Mouse (Mus musculus): ENCODE measurements around the gene Plscr5.
"Not testable (repeated sequence)": the region's sequence is repeated elsewhere in the genome, so short reads cannot be mapped to it uniquely, and the experiment has no call there.

The Plscr5 gene

DNA sequence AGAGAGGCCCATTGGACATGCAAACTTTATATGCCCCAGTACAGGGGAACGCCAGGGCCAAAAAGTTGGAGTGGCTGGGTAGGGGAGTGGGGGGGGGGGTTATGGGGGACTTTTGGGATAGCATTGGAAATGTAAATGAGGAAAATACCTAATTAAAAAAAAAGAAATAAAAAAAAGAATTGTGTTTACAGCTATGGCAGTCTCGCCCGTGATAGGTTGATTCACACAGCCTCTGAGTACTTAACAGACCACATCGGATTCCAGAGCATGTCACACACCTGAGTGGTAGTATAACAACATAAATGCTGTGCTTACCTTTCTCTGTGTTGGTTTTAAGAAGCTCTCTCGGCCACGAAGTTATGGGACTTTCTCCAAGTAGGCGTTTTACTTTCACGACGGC, at the start of gene Plscr5:
Plscr5 (plus strand) TSS at position 301 of the 400 bp plus-strand sequence.
- DNase-seq (ENCODE audit: low spot score in 2 of 2): not testable (repeated sequence)

DNA sequence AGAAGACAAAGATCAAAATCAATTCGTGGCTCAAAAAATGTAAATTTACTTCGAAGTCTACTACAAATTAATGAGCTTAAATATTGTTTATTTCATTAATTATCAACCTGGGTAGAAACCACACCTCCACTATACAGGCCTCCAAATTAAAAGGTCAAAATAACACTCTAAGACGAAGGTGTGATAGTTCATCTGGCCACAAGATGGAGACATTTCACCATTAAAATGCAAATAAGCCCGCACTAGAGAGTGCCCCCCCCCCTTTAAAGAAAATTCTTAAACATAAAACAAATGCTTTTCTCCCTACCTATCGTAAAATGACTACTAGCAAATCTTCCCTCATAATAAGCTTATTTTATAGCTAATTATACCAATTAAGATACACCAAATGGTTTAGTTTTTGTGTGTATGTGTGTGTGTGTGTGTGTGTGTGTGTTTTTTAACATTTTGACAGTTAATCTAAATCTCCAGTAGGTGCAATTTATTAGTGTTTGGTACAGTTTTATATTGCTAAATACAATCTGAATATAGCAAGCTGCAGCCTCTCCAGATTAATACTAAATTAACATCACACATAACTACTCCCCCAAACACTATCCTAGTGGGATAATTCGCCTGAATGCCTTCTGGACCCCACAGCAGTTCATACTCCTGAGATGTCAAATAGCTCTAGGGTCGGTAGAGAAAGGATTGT, 45.0 kb upstream of the Plscr5 start:
- DNase-seq (ENCODE audit: low spot score in 2 of 2): no peak

DNA sequence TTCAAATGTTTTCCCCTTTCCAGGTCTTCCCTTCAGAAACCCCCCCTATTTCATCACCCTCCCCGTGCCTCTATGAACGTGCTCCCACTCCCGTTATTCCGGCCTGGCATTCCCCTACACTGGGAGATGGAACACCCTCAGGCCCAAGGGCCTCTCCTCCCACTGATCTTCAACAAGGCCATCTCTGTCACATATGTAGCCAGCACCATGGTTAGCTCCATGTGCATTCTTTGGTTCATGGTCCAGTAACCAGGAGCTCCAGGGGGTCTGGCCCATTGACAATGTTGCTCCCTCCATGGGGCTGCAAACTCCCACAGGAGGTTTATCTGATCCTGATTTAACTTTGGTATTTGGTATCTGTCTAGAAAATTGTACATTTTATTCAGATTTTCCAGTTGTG, 30.5 kb upstream of the Plscr5 start:
- no peak for DNase-seq (ENCODE audit: low spot score in 2 of 2)

DNA sequence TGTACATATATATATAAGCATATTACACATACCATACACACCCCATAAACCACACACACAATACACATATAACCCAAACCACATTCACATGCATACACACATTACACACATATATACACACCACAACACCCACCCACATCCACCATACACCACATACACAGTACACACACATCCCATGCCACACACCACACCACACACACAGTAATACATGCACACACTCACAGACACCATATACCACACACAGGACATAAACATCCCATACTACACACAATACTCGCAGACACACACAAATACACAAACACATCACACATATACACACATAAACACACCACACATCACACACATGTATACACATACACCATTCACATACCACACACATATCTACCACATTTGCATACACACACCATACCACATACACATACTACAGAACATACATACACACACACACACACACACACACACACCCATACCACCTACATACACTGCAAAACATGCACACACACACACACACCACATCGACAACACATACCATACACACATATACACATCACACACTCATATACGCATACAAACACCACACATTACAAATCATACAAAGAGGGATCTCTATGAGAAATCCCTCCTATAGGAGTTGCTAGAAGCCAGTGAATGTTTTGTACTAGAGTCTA, 19.3 kb upstream of the Plscr5 start:
- no peak for DNase-seq (ENCODE audit: low spot score in 2 of 2)

DNA sequence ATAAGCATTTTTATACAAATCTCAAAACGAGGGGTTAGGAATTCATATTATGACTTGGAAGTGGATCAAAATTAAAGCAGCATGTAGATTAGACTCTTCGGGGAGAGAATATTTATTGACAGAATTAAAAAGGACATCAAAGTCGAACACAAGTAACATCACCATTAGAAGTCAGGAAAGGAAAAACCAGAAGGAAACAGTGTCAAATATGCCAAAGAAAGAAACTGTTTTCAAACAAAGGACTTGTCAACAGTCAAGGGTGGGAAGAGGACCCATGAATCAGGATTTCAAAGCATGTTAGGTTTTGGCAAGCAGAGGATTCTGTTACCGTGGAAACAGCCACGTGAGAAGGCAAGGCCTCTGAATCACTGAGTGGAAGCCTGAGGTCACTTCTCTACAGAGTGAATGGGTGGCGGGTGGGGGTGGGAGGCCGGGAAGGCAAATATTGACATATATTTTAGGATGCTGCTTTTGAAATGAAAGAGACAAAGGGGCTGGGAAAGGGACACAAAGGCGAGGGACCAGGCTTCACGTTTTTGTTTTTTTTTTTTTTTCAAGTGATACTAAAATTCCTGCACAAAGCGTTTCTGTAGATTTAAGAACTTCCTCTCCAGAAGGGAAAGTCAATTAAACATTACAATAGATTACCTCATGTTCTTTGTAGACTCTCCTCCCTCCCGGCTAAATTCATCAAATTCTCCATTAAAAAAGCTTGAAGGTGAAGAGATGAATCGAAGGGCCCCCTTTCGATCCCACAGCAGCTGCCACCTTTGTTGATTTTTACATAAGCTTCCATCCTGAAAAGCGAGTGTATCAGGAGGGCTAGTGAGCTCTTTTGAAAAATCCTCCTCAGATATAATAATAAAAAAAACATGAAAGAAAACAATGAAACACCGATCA, 18.3 kb upstream of the Plscr5 start:
- no peak for DNase-seq (ENCODE audit: low spot score in 2 of 2)

DNA sequence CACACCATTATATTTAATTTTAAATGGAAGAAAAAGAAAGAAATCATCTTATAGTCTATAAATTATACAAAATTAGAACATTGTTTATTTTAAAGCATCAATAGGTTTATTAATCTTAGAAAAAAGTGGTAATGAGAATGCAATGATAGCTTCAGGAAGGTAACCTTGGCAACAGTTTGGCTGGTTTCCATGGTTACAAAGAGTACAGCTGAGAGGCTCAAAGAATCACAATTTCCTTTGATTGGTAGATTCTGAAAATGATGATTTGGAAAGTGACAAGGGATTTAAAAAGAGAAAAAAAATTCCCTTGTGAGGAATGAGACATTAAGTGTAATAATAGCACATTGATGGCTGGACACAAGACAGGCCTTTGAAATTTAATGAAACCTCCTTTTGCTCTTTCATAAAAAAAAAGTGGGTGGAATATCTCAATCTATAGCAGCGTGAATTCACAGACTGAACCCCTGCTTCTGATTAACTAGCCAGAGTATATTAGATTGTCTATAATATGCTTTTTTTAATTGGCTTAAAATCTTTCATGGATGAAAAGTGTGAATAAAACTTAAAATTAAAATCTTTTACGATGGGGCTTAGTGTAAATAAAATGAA, 13.8 kb upstream of the Plscr5 start:
- no peak for DNase-seq (ENCODE audit: low spot score in 2 of 2)

DNA sequence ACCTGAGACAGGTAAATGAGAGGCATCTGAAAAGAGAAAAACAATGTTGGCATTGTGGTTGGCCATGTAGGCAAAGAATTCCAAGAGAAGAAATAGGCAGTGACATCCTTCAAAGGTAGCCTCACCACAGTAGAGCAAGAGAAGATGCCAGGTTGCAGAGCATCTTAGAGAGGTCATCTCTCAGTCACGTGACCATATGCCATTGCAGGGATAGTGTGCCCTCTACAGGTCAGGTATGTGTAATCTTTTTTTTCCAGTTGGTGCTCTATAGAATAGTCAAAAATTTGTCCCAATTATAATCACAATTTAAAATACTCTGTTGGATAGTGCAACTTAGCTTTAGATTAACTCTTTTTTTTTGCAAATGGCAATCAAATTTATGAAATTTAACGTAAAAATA, 1.4 kb upstream of the Plscr5 start:
- DNase-seq (ENCODE audit: low spot score in 2 of 2): no peak

DNA sequence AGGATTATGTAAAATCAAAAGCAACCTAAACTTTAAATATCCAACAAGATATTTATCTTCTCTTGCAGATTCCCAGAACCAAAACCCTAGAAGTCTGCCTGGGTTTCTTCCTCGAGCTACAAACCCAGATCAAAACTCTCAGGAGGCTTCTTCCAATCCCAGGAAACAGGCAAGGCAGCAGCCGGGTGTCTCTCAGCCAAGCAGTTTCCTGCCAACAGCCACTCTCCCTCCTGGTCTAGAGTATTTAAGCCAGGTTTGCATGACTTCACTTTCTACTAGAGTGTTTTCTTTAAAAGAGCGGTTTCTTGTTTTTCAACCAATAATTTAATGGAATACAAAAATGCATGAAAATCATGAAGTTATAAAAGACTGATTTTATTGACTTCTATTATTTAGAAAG, 5.7 kb downstream of the Plscr5 start:
- DNase-seq (ENCODE audit: low spot score in 2 of 2): no peak

DNA sequence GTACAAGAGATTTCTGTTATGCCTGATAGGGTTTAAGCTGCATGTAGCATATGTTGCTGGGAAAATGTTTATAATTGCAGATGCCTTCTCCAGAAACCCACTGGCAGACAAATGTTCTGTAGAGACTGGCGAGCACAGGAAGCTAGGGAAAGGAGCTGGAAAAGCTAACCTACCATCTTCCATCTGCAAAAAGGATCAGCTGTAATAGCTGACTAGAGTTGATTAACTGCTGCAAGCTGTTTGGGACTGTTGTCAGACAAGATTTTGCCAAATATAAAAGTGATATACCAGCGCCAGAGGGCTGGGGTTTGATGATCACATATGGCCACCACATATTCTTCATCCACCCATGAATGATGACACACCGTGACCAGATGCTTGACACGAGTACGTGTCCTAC, 6.8 kb downstream of the Plscr5 start:
- DNase-seq (ENCODE audit: low spot score in 2 of 2): no peak

DNA sequence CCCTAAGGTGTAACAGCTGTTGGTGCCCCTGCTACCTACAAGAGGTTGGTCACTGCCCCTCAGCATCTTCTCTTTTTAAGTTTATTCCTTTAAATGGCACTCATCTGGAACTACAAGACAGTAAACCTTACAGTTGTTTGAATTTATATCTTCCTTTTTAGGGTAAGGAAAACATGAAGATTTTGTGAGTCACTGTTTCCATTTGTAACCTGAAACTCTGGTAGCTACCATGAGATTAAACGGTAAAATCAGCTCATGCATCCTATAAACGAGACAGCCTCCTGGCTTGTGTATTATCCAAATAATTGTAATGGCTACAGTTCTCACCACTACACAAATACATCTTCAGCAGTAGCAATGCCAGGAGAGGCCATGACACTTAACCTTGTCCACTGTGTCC, 11.7 kb downstream of the Plscr5 start:
- no peak for DNase-seq (ENCODE audit: low spot score in 2 of 2)

DNA sequence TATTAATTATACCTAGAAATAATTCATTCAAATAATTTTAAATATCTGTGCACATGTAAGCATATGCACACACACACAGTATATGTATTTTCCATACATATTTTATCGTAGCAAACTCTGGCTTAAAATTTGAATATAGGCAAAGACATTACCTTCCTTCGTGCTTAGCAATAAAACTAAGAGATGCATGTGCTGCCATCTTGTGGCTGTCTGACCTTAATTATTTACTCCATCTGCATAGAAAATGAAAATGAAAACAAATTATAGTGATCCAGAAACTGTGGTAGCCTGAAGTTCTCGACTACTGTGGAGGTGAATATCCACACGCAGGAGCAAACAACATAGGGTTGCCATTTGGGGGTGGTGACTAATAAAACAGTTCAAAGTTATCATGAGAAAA, 14.6 kb downstream of the Plscr5 start:
- DNase-seq (ENCODE audit: low spot score in 2 of 2): no peak

DNA sequence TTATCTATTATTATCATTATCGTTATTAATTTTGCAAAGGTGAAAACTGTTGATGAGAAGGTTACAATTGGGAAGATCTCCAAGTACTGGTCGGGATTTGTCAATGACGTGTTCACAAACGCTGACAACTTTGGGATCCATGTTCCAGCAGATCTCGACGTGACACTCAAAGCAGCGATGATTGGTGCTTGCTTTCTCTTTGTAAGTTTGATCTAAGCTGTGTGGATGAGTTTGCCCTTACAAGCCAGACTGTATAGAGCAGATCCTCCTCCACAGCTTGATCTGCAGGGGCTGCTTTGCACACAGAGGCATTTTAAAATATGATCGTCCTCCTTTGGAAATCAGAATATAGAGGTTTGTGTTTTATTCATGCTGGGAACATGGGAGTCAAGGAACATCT, 15.0 kb downstream of the Plscr5 start:
- no peak for DNase-seq (ENCODE audit: low spot score in 2 of 2)

DNA sequence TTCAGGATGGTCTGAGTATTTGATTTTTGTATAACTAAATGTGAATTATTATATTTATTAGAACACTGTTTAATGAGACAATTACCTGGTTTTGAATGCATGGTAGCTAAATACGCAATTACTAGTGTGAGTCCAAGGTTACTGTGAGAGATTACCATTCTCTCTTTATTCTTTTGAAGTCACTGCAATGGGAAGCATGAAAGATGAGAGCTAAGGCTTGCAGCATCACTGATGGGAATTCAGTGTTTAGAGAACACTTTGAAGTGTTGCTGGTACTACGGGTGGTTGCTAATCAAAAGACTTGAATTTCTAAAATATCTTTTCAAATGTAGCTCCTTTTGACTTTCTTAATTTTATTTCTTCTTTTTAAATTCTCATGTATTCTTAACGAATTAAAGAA, 17.1 kb downstream of the Plscr5 start:
- DNase-seq (ENCODE audit: low spot score in 2 of 2): no peak

DNA sequence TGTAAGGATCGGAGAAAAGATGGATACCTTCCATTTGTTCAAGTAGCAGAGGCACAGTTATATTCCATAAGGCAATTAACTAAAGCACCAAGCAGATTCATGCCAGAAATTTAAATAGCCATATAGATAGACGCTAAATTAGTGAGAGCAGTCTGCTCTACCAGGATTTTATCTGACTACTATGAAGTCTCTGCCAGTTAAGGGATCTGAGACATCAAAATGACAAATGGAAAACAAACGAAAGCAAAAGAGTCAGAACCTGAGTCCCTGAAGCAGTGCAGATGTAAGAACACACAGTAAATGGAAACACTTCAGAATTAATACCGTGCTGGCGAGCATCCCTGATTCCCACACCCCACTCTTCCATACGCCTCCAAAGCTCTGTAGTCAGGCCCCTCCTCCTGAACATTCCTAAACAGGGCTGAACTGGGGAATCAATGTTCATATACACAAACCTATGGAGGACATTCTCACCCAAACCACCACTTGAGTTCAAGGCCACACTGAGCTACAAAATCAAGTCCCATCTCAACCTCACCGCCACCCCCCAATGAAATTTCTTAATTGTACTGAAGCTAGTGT, 17.7 kb downstream of the Plscr5 start:
- DNase-seq (ENCODE audit: low spot score in 2 of 2): no peak

DNA sequence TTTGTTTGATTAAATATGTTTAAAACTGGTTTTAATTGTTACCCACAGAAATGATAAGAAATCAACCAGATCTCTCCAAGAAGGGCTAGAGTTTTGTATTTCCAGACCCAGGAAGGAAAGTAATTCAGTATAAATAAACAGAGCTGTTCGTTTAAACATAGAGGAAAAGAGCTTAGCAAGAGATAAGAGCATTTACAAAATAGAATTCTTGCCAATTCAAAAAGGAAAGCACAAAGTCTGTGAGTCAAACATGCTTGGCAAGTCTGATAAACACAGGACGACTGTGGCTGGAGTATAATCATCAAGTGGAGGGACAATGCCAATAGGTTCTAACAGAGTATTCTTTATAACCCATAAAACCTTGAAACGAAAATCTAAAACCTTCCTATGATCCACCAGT, 18.3 kb downstream of the Plscr5 start:
- DNase-seq (ENCODE audit: low spot score in 2 of 2): no peak

DNA sequence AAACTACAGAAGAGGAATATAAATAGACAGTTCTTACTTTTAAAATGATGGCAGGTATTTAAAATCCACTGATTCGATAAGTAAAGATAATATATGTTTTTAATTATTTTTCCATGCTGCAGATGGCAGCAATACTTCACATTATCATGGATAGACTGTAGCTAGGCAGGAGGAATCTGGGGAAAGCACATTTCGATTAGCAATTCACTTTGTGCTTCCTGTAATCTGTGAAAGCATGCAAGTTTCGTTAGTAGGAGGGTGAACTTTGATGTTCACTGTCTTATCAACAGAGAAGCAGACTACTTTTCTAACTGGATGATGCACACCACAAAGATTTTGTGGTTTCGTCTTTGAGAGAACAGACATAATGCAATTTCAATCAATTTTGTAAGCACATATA, 24.7 kb downstream of the Plscr5 start:
- DNase-seq (ENCODE audit: low spot score in 2 of 2): no peak

DNA sequence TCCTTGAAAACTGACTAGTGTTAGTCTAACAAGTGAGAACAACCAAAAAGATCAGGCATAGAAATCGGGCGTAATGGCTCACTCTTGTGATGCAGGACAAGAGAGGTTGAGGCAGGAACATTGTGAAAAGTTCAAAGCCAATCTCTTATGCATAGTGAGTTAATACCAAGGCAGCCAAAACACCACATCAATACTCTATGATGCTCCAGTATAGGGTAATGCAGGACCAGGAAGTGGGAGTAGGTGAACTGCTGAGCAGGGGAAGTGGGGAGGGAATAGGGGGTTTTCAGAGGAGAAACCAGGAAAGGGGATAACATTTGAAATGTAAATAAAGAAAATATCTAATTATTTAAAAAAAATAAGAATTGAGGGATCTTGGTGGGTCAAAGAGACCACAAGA, 25.2 kb downstream of the Plscr5 start:
- no peak for DNase-seq (ENCODE audit: low spot score in 2 of 2)

DNA sequence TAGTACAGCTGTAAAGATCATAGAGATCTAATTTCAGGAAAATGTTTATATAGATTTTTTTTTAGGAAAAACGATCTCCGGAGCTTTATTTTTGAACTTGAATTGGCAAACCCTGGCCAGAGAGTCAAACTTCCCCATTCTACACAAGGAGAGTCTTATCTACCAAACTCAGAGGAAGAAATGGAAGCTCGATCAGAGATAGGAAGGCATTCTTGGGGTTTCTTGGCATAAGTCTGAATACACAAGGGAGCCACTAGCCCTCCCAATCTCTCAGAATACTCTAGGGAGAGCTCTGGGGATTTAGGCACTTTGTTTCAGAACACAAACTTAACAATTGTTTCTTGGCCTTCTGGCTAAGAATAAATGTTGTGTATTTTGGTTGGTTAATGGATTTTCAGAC, 27.4 kb downstream of the Plscr5 start:
- DNase-seq (ENCODE audit: low spot score in 2 of 2): no peak

DNA sequence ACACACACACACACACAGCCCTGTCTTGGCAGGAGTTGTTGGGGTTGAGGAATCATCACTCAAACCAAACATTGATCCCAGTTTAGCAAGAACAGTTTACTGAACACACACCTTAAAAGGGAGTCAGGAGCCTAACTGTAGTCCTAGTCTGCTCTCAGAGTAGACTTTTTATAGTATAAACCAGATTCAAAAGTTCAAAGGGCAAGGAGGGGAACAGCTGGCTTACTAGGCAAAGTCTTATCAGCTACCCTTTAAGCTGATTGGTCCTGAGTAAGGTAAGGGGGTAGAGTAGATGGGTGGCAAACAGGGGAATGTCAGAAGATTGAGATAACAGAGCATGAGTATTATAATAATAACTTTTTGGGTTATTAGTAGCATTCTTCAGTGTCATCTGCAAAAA, 28.7 kb downstream of the Plscr5 start:
- DNase-seq (ENCODE audit: low spot score in 2 of 2): no peak

DNA sequence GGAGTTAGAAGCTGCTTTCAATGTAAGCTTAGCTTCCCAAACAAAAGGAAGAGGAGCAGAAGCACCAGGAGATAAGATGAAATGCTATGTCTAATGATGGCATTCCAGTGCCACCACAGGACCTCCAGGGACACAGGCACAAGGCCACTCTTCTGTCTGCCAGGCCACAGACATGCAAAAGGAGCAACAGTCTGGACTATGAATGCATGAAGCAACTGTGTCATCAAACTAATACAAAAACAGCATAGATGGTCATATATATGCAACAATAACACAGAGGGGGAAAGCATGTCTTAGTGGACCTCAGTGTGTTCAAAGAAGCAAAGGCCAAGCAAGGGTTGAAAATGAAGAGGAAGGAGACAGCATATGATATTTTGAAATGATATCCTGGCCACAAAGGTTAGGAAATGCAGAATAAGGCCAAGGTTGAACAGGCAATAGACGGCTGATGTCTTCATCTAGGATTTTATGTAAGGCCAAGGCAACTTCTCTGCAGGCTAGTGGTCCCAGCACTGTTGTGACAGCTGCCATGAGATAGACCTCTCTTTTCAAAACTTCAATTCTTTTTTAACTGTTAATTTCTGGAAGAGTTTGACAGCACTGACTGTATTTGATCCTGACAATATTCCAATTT, 32.0 kb downstream of the Plscr5 start:
- DNase-seq (ENCODE audit: low spot score in 2 of 2): no peak

DNA sequence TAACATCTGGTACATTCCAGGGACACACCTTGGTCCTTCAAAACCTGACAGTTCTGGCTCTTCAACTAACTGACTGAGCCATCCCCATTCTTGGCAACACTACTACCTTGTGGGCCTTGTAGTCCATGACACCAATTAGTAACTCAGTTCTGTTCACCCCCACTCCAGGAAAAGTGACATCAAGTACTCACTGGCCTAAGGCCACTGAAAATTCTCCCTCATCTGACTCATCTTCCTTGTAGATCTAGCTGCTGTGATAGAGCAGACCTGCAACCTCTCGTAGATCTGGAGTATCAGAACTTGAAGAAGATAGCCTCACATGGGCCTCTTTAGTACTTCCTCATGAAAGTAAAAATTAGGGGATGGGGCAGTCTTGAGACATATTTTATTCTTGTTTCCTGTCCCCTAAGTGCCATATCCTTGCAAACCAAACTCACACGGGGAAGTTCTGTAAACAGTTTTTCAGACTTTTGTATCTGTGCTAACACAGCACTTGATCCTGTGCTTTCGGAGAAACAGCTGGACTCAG, 33.5 kb downstream of the Plscr5 start:
- DNase-seq (ENCODE audit: low spot score in 2 of 2): no peak
